Mouse (Mus musculus): Measurements from ENCODE around the gene Rnf182. TPM values are rescaled to one million over a fixed set of nuclear protein-coding genes. Genes with fewer than 3 reads are reported as not detected.

The Rnf182 gene
- polyA plus RNA-seq, 1 experiment from 2014 or later: 24.8 TPM

DNA sequence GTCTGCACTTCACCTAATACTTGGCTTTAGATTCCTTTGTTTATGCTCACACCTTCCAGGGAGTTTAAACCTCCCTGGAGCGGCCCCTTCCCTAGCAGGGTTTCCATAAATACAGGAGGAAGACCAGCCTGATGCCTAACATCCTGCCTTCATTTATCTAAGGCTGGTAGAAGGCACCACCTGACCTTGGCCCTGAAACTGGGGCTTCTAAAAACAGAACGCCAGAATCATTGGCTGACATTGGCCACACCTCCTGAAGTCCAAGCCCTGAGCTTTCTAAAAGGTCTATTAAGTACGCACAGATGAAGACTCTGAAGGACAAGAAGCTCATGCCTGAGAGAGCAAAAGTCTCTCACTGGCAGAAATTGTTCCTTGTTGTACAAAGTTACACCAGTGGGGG lies 94.0 kb downstream of the Rnf182 start:
- Histone ChIP-seq H3K9me3 (replicated peaks) (no peaks in the 10 kb centered on the region), H3K4me3 (no peak overlapping the region), H3K27ac (no peak overlapping the region), H3K9ac (no peak overlapping the region), H3K4me2 (no peak overlapping the region), H3K36me3 (ENCODE audit: poor library complexity, severe bottlenecking) (no peaks in the 10 kb centered on the region), H3K27me3 (no peaks in the 10 kb centered on the region), H3K4me1 (no peaks in the 10 kb centered on the region)
- ATAC-seq: no peak
- 77% methylated on average over 3 of the region's 3 CpGs for WGBS

DNA sequence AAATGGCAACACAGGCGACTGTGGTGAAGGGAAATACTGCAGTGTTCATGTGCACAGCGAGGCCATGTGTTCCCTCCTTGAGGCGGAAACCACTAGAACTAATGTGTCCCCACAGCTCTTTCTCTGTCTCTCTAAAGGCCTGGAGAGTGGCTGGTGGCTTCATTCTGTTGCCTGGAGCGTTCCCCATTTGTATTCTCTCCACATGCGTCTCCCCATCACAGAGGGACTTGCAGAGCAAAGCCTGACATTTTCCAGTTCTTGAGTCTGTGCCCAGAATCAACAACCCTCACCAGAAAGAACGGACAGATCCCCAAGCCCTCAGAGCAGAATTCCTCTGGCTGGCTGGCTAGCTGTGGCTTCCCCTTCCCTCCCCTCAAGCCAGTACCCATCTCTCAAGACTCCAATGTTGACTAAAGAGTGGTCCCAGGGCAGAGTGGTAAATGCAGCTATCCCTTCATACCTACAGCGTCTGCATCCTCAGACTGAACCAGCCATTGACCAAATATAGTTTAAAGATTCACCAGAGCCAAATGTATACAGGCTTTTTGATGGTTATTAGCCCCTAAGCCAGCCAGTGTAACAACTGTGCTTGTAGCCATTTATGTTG lies 96.3 kb downstream of the Rnf182 start:
- no peaks in the 10 kb centered on the region for H3K27me3 ChIP-seq
- peaks cover 5% of the 10 kb centered on the region for H3K4me1 ChIP-seq
- WGBS: 77% methylated on average over 7 of the region's 7 CpGs
- no peaks in the 10 kb centered on the region for H3K36me3 ChIP-seq (ENCODE audit: poor library complexity, severe bottlenecking)
- no peak for ATAC-seq
- H3K27ac ChIP-seq: no peak overlapping the region
- no peaks in the 10 kb centered on the region for H3K9me3 ChIP-seq (replicated peaks)
- no peak overlapping the region for H3K9ac ChIP-seq
- H3K4me2 ChIP-seq: no peak overlapping the region
- H3K4me3 ChIP-seq: no peak overlapping the region

DNA sequence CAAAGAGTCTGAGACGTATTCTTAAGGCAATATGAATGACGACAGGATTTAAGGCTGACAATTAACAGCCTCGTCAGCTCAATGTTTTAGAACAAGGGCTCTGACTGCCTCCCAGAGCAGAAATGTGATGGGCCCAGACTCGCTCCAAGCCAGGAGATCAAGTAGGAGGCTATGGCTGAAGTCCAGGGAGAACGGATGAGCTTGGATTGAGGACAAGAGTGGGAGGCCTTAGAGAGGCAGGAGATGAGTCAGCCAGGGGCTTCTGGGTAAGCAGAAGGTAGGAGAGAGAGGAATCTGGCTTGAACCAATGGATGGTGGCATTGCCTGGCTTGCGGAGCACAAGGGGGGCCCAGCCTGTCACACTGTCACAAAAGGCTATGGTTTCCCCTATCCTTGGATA lies 99.2 kb downstream of the Rnf182 start:
- 77% methylated on average over 6 of the region's 6 CpGs for WGBS
- no peak for ATAC-seq

DNA sequence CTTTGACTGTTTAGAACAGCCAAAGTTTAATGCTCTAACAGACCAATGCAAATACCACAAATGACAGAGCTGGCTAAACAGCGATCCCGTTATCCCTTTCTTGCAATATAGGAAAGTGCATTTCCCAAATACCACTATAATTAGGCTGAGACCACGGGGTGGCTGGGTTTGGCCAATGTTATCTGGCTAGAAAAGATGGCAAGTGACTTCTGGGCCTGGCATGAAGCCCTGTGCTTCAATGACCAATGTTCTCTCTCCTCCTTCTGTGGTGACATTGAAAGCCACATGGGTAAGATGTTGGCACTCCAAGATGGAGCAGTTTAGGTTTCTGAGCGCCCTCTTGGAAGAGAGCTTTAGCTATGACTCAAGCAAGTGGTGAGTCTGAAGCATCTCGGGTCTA lies 100.0 kb downstream of the Rnf182 start:
- Histone ChIP-seq H3K27me3 (no peaks in the 10 kb centered on the region), H3K27ac (no peak overlapping the region), H3K4me1 (peaks cover 6% of the 10 kb centered on the region), H3K9ac (no peak overlapping the region), H3K4me2 (no peak overlapping the region), H3K36me3 (ENCODE audit: poor library complexity, severe bottlenecking) (no peaks in the 10 kb centered on the region), H3K4me3 (no peak overlapping the region), H3K9me3 (replicated peaks) (no peaks in the 10 kb centered on the region)
- ATAC-seq: no peak
- 85% methylated on average over 5 of the region's 5 CpGs for WGBS

More for the DNA sequence above, 99.2 kb downstream of the Rnf182 start:
- Histone ChIP-seq H3K9me3 (replicated peaks) (no peaks in the 10 kb centered on the region), H3K4me3 (no peak overlapping the region), H3K9ac (no peak overlapping the region), H3K27me3 (no peaks in the 10 kb centered on the region), H3K27ac (no peak overlapping the region), H3K4me1 (peaks cover 6% of the 10 kb centered on the region), H3K4me2 (no peak overlapping the region), H3K36me3 (ENCODE audit: poor library complexity, severe bottlenecking) (no peaks in the 10 kb centered on the region)

DNA sequence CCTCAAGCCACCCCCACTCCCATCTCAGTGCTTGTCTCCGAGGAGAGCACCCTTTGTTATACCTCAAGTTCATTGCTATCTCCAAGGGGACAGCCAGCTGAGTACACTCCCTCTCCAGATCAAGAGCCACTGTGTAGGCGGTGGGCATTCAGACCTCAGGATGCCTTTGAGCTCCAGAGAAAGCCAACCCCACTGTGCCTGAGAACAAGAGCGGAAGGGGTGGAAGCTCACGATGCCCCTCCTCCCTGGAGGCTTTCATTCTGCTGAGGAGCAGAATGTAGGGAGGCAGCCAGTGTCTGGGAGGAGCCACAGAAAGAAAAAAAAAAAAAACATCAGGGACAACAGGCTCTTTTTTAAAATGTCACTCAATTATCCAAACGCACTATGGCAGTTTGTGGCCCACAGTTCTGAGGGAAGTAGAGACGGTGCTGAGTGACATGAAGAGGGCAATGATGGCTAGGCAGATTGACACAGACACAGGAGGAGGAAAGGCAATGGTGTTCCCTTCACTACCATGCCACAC lies 101.1 kb downstream of the Rnf182 start:
- Histone ChIP-seq H3K9me3 (replicated peaks) (no peaks in the 10 kb centered on the region), H3K4me3 (no peak overlapping the region), H3K4me1 (peaks cover 6% of the 10 kb centered on the region), H3K4me2 (no peak overlapping the region), H3K27ac (no peak overlapping the region), H3K27me3 (no peaks in the 10 kb centered on the region), H3K36me3 (ENCODE audit: poor library complexity, severe bottlenecking) (no peaks in the 10 kb centered on the region), H3K9ac (no peak overlapping the region)
- 26% methylated on average over 6 of the region's 6 CpGs for WGBS
- ATAC-seq: peak; percentile 24; the same call in 1 of the 2 replicates

DNA sequence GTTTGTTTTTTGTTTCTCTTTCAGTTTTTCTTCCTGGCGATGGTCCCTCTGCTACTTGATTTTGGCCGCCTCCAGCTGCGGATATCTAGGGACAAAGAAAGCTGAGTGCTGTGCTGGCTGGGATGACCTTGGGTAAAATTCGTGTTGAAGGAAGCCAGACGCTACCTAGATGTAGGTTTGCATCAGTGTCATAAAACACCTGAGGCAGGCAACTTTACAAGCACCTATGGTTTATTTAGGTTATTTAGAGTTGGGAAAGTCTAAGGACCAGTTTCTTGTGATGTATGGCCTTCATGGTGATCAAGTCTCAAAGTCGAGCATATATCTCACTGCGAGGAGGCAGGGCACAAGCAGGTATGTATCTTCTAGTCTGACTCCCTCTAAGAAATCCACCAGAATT lies 102.7 kb downstream of the Rnf182 start:
- Histone ChIP-seq H3K27ac (no peak overlapping the region), H3K4me2 (no peak overlapping the region), H3K9ac (no peak overlapping the region), H3K27me3 (no peaks in the 10 kb centered on the region), H3K9me3 (replicated peaks) (no peaks in the 10 kb centered on the region), H3K4me1 (peaks cover 6% of the 10 kb centered on the region), H3K4me3 (no peak overlapping the region), H3K36me3 (ENCODE audit: poor library complexity, severe bottlenecking) (no peaks in the 10 kb centered on the region)
- WGBS: 95% methylated on average over 7 of the region's 7 CpGs
- ATAC-seq: no peak

DNA sequence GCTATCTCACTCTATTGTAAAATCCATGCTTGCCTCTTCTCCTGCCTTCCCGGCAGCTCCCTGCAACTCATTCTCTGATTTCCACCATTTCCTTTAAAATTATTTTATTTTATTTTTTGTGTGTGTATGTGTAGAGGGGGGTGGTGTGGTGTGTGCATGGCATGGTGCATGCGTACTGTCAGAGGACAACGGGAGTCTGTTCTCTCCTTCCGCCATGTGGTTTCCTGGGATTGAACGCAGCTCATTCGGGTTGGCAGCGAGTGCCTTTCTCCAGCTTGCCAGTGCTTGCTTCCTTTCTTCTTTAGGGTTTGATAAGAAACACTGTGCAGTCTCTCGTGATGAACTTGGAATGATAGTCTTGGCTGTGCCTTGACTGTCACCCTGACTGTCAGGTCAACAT lies 105.0 kb downstream of the Rnf182 start:
- H3K4me3 ChIP-seq: no peak overlapping the region
- no peaks in the 10 kb centered on the region for H3K27me3 ChIP-seq
- peaks cover 6% of the 10 kb centered on the region for H3K4me1 ChIP-seq
- no peaks in the 10 kb centered on the region for H3K36me3 ChIP-seq (ENCODE audit: poor library complexity, severe bottlenecking)
- no peak overlapping the region for H3K4me2 ChIP-seq
- 67% methylated on average over 8 of the region's 8 CpGs for WGBS
- H3K9me3 ChIP-seq (replicated peaks): no peaks in the 10 kb centered on the region
- no peak overlapping the region for H3K27ac ChIP-seq
- no peak; the same call in 1 of the 2 replicates for ATAC-seq
- H3K9ac ChIP-seq: no peak overlapping the region

Other genes starting within 250 kb of the Rnf182 start
- gene Nol7, start 217.3 kb upstream of the Rnf182 start, polyA plus RNA-seq (2015; fragmentation: Nextera tagmentation; extraction: Ambion mirVana): 197 and 228 TPM in 2 replicates
- 12.4 and 12.7 TPM in 2 replicates for gene Ranbp9, start 134.4 kb upstream of the Rnf182 start, polyA plus RNA-seq (2015; fragmentation: Nextera tagmentation; extraction: Ambion mirVana)
- gene Mcur1, start 55.5 kb upstream of the Rnf182 start, polyA plus RNA-seq (2015; fragmentation: Nextera tagmentation; extraction: Ambion mirVana): 9.3 and 9.6 TPM in 2 replicates
- 3.8 TPM in 2 replicates for gene Cd83, start 169.1 kb downstream of the Rnf182 start, polyA plus RNA-seq (2015; fragmentation: Nextera tagmentation; extraction: Ambion mirVana)

All from forebrain, embryonic 13.5 days (tissue).